Mouse (Mus musculus) stomach, embryonic 16.5 days (tissue): ENCODE results near the gene Gm14819. TPM values are rescaled to one million over a fixed set of nuclear protein-coding genes. Genes with fewer than 3 reads are reported as not detected.
"Not testable (repeated sequence)": the region's sequence is repeated elsewhere in the genome, so short reads cannot be mapped to it uniquely, and the experiment has no call there.

Source experiments
- ATAC-seq: fragments of 200-750 bp; cut with Nextera tagmentation; 2 replicates; pipeline ENCODE4 v1.8.0; 2017; ENCODE audit warnings: moderate number of reproducible peaks, moderate TSS enrichment; ENCODE audit not compliant: insufficient read depth, low FRiP score
- H3K27ac ChIP-seq: fragments of 300-500 bp; sonication (generic); 2 replicates; pipeline ENCODE4 v1.5.1; 2014; ENCODE audit warnings: low read length
- H3K27me3 ChIP-seq: fragments of 300-500 bp; sonication (generic); 2 replicates; pipeline ENCODE4 v1.6.1; 2014; ENCODE audit warnings: low read length, control low read depth, mixed read lengths; ENCODE audit not compliant: control insufficient read depth, insufficient read depth
- H3K36me3 ChIP-seq: fragments of 300-500 bp; sonication (generic); 2 replicates; pipeline ENCODE4 v1.6.1; 2014; ENCODE audit warnings: low read length; ENCODE audit not compliant: control insufficient read depth, insufficient read depth
- H3K4me1 ChIP-seq: fragments of 300-500 bp; sonication (generic); 2 replicates; pipeline ENCODE4 v1.6.1; 2014; ENCODE audit warnings: low read length, control low read depth, mixed read lengths; ENCODE audit not compliant: control insufficient read depth, insufficient read depth
- H3K4me2 ChIP-seq: fragments of 300-500 bp; sonication (generic); 2 replicates; pipeline ENCODE4 v1.6.1; 2014; ENCODE audit warnings: low read depth, low read length, mixed read lengths
- H3K4me3 ChIP-seq: fragments of 300-500 bp; sonication (generic); replicated peaks from 2 replicates; pipeline ENCODE4 v1.5.1; 2014; ENCODE audit warnings: mild to moderate bottlenecking, low read length
- H3K9ac ChIP-seq: fragments of 300-500 bp; sonication (generic); 2 replicates; pipeline ENCODE4 v1.6.1; 2014; ENCODE audit warnings: low read length
- H3K9me3 ChIP-seq: fragments of 300-500 bp; sonication (generic); replicated peaks from 2 replicates; pipeline ENCODE4 v1.6.1; 2016; ENCODE audit warnings: low read length, control low read depth; ENCODE audit not compliant: control insufficient read depth
- WGBS: fragments of 180-500 bp; shearing (Covaris S2); extraction: QIAGEN DNeasy Blood & Tissue Kit; methylation state at CpG from one replicate; pipeline ENCODE4 v1.1.7; 2014; 5-methylcytosine and 5-hydroxymethylcytosine counted together
- polyA plus RNA-seq: library from polyadenylated mRNA; unstranded; fragments of >200 nt; fragmentation: Nextera tagmentation; extraction: Ambion mirVana; gene quantifications from 2 replicates; pipeline ENCODE4 v1.2.1, GENCODE M21; 2015

Gene Gm14819
- polyA plus RNA-seq = not detected in 2 replicates

- not testable (repeated sequence) for H3K36me3 ChIP-seq, H3K27ac ChIP-seq, H3K9me3 ChIP-seq, H3K4me1 ChIP-seq, H3K4me3 ChIP-seq, H3K9ac ChIP-seq, H3K4me2 ChIP-seq, ATAC-seq, H3K27me3 ChIP-seq
- no CpG with 5 or more reads among the region's 6 CpGs for WGBS
Measured at GRCm38 (mm10) chrX:35403883-35404282, at the start of gene Gm14819. Gene Gm14819 (plus strand): TSS chrX:35404183.
